Mouse (Mus musculus) spleen, adult 2 months (tissue): ENCODE results near the gene Tmem201.

Experiments
- CTCF ChIP-seq: fragments of 200-500 bp; IDR thresholded peaks from 2 replicates; pipeline ENCODE4 v1.5.1; 2011; ENCODE audit warnings: mild to moderate bottlenecking, inconsistent platforms; ENCODE audit not compliant: insufficient read depth, insufficient read length, insufficient replicate concordance; ENCODE audit errors: extremely low read depth
- POLR2A ChIP-seq: fragments of 200-500 bp; IDR thresholded peaks from 2 replicates; pipeline ENCODE4 v1.6.1; 2011; ENCODE audit warnings: low read depth, low read length, inconsistent platforms

GRCm38 (mm10) chr4:149672747-149673146, 65.1 kb downstream of the Tmem201 start:
- TF ChIP-seq CTCF: no peak
- TF ChIP-seq POLR2A: no peak
